Mouse (Mus musculus) urinary bladder, adult 2 months (tissue): ENCODE measurements around the gene Tfeb. TPM values are rescaled to one million over a fixed set of nuclear protein-coding genes. Genes with fewer than 3 reads are reported as not detected.

Experiments
- DNase-seq: peaks from one replicate; pipeline ENCODE4 v3.0.0; 2022; ENCODE audit warnings: low spot score
- polyA plus RNA-seq: library from polyadenylated mRNA; depleted of rRNA; stranded (reverse); fragments of >200 nt; gene quantifications from 2 replicates; pipeline ENCODE4 v1.2.3, GENCODE M21; 2012

Gene Tfeb
- polyA plus RNA-seq, 1 experiment: 14.5 TPM

GRCm38 (mm10) chr17:47787632-47788031 is 50.8 kb downstream of the Tfeb start:
- DNase-seq: no peak

DNA sequence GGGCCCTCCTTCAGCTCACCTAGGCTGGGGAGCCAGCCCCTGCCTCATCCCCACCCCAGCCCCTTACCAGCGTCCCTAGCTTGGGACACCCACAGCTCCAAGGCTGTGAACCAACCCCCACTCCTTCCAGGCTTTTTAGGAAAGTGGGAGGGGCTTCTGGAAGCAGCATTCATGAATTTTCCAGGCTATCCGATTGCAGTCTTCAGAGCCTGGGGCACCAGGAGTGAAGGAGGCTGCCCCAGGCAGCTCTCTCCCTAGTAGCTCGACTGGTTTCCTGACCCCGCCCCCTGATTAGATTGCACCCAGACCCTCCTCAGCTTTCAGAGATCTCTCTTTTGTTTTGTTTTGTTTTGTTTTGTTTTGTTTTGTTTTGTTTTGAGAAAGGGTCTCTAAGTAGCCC is 51.5 kb downstream of the Tfeb start:
- DNase-seq: no peak

DNA sequence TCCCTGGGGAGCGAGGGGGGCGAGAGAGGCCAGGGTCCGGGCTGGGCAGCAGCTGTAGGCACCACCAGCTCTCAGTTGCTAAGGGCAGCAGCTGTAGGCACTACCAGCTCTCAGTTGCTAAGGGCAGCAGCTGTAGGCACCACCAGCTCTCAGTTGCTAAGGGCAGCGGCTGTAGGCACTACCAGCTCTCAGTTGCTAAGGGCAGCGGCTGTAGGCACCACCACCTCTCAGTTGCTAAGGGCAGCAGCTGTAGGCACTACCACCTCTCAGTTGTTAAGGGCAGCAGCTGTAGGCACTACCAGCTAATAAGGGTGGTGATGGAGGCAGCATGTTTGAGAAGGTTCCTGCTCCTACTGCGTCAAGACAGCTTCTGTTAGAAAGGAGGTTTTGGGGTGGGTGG is 52.2 kb downstream of the Tfeb start:
- DNase-seq: no peak

DNA sequence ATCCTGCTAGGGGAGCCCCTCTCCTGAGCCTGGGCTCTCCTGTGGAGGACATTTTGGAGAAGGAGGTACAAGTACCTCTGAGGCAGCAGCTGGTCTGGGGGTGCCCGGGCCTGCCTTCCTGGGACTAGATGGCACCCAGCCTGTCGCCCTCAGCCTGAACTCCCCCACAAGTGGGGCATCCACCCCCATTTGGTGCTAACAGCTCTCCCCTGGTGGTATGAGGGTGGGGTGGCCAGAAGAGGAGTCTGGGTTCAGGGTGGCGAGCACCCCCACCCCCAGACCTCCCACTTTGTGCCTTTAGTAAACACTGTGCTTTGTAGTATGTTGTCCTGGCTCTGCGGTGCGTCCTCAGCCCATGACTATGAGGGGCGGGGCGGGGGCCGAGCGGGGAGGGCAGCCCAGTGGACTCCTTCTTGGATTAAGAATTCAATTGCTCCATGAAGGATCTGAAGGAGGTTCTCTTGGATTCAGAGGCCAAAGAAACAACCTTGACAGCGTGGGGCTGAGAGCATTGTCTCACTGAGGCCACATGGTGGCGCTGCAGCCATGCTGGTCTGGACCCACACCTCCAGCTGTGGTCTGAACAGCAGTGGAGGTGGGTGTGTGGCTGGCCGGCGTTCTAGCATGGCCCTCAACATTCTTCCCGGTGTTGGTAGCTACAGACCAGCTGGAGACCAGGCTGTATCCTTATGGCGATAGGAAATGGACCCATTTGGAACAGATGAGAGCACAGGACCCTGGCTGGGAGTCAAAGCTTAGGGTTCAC is 55.5 kb downstream of the Tfeb start:
- DNase-seq: peak; percentile 52

DNA sequence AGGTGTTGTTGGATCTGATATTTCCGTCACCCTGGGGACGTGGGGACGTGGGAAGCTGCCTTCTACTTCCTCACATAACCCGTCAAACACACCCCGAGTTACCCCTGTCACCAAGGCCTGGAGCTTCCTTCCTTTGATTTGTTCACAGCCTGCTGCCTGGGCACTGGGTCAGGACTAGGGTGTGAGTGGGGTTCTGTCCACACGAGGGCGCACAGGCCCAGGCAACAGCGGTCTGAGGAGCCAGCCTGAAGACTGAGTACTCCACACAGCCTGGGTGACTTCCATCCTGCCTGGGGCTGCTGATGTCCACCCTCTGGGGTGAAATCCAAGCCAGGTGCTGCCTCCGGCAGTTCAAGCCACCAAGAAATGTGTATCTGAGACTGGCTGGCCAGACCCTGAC is 56.5 kb downstream of the Tfeb start:
- peak; percentile 76 for DNase-seq

- no peak for DNase-seq
These were observed 58.6 kb downstream of the Tfeb start for GRCm38 (mm10) chr17:47795446-47795845.

GRCm38 (mm10) chr17:47796156-47796816 is 59.5 kb downstream of the Tfeb start:
- no peak for DNase-seq

DNA sequence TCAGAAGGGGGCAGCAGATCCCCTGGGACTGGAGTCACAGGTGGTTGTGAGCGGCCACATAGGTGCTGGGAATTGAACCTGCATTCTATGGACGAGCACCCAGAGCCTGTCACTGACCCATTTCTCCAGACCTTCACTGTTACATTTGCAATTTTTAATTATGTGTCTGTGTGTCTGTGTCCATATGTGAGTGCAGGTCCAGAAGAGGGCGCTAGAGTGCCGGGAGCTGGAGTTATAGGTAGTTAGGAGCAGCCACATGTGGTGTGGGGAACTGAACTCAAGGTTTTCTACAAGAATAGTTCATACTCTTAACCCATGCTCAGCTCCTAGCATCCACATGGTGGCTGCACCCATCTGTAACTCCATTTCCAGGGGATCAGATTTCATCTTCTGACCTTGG is 60.1 kb downstream of the Tfeb start:
- no peak for DNase-seq

DNA sequence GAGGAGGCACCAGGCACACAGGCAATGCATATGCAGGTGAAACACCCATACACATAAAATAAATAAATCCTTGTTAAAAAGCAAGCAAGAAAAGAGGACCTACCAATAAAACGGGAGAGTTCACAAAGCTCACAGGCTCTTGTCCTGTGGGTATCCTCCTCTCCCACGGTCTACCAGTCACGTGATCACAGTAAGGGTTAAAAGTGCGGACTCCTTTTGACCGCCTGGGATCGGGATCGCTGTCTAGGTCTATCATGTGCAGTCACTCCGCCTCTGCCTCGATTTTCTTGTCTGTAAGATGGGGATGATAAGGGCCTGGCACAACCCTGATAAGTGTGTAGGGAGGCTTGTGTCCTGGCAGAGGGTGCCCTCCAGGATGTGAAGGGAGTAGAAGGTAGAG is 60.6 kb downstream of the Tfeb start:
- no peak for DNase-seq

- DNase-seq: no peak
These were observed 66.0 kb downstream of the Tfeb start for GRCm38 (mm10) chr17:47802806-47803205.

DNA sequence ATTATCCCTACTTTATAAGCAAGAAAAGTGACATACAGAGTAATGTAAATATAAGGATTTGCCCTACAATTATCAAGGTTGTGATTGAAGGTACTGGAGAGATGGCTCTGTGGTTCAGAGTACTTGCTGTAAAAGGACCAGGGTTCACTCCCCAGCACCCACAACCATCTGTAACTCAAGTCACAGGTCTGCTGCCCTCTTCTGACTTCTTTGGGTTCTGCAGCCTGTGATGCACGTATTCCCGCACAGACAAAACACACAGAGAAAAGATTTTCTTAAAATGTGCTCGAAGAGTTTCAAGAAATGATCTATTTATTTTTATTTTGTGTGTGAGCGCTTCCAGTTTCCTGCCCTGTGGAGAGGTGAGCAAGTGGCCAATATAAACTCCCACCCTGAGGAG is 66.8 kb downstream of the Tfeb start:
- no peak for DNase-seq

- DNase-seq: no peak
These were observed 68.4 kb downstream of the Tfeb start for GRCm38 (mm10) chr17:47805047-47805835.

DNA sequence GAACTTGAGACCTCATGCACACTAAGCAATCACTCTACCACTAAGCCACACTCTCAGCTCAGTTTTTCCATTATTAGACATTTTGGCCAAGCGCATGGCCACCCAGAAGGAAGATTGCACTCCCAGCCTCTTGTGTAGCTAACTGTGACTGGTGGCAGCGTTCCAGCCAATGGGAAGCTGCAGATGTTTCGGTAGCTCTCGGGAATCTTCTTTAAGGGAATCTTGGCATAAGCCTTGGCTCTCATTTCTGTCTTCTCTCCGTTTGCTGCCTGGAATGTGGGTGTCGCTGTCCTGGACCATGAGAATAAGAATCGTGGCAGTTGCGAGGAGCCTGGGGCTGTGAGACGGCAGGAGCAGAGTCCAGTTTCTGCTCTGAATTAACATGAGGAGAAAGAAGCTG is 69.4 kb downstream of the Tfeb start:
- no peak for DNase-seq

GRCm38 (mm10) chr17:47811265-47811800 is 74.5 kb downstream of the Tfeb start:
- DNase-seq: no peak

- no peak for DNase-seq
These were observed 75.4 kb downstream of the Tfeb start for GRCm38 (mm10) chr17:47812200-47812599.

DNA sequence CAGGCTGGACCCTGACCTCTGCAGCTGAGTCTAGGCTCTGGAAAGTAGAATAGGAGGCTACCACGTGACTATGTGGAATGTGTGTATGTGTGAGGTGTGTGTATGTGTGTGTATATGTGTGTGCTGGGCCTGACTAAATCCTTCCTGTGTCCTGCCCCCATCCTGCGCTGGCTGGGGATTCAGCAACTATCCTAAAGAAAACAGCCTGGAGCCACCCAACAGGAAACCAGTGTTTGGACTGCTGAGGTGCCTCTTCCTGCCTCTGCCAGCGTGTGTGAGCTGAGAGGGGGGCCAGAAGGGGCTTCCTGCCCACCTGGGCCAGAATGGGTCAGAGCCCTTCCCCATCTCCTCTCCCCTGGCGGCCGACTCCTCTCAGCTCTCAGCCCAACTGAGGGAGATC is 76.8 kb downstream of the Tfeb start:
- DNase-seq: no peak

DNA sequence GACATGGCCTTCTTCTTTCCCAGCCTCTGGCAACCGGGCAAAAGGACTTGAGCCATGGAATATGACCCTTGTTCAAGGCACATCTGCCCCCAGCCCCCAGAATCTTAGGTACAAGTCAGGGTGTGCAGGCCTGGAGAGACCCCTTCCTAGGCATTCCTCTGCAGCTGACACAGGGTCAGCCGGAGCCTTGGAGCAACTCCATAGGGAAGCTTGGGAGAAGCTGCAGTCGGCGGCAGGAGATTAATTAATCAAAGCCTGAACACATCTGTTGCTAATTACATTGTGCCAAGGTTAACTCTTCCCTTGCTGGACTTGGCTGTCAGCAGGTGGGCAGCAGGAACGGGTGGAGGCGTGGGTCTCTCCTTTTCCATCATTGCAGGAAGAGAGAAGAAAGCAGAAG is 77.7 kb downstream of the Tfeb start:
- no peak for DNase-seq

GRCm38 (mm10) chr17:47815446-47815845 is 78.6 kb downstream of the Tfeb start:
- no peak for DNase-seq

DNA sequence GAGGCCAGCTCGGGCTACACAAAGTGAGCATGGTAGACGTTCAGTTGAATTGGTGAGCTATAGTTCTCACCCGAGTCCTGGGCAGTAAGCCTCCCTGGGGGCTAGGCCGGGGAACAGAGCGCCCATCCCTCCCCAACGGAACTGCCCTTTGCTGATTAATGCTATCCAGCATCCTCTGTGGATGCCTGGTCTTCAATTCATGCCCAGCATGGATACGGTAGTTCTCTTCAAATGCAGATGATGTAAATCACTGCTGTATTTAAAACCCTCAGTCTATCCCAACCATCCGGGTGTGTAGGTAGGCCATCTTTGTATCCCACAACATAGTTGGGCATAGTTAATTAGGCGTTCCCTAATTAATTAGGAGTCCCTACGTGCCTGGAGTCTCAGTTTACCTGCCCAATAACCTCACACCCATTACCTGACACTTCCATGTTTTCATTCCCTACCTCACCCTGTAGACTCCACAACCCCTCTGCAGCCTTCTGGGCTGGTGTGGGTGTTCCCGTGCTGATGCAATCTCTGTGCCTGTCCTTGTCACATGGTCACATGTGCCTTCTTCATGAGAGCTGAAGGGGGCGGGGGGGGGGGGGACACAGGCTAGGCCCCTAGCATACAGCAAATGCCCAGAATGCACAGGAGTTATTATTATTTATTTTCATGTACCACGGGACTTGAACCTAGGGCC is 81.4 kb downstream of the Tfeb start:
- no peak for DNase-seq

GRCm38 (mm10) chr17:47821339-47821738 is 84.5 kb downstream of the Tfeb start:
- no peak for DNase-seq

DNA sequence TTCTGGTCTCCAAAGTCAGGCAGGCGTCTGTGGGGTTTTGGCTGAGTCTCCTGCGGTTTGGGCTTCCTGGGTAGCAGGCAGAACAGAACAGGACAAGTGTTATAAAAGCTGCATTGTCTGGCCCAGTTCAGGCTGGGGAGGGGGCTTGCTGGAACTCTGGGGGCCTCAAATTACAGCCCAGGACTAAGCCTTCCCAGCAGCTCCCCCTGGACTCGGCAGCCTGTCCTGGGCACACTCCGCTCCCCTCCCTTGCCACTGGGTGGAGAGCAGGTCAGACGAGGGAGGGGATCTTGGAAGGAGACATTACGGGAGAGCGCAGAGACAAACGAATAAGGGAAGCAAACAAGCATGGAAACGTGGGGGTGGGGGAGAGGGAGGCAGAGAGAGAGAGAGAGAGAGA is 94.3 kb downstream of the Tfeb start:
- DNase-seq: no peak

DNA sequence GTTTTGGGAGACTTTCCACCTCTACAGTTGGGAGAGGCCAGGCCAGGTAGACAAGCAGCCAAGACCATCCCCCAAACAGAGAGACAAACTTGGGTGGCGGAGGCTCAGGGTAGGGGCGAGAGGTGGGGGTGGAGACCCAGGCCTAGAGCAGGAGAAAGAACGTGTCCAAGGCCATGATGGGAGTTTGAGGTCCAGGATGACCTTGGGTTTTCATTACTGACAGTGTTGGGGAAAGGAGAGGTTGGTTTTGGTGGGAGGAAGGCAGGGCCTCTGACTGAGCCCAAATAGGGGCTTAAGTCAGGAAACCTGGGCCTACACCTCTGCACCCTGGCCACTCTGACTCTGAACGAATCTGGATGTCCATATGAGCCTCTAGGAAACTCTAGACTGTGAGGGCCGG is 94.9 kb downstream of the Tfeb start:
- no peak for DNase-seq
